Mouse (Mus musculus): ENCODE results near the gene Tead2.
"Not testable (repeated sequence)": the region's sequence is repeated elsewhere in the genome, so short reads cannot be mapped to it uniquely, and the experiment has no call there.

Gene Tead2

GRCm38 (mm10) chr7:45215673-45216441, at the start of gene Tead2:
Gene Tead2 (plus strand): TSS chr7:45215753.
- no peak for DNase-seq (ENCODE audit: low spot score)

- no peak for DNase-seq (ENCODE audit: low spot score)
Observed at GRCm38 (mm10) chr7:45166950-45167401, 48.6 kb upstream of the Tead2 start.

- no peak for DNase-seq (ENCODE audit: low spot score)
Observed at GRCm38 (mm10) chr7:45167761-45168445, 47.6 kb upstream of the Tead2 start.

- DNase-seq (ENCODE audit: low spot score) = no peak
Observed at GRCm38 (mm10) chr7:45168656-45169055, 46.9 kb upstream of the Tead2 start.

- DNase-seq (ENCODE audit: low spot score) = no peak
Observed at GRCm38 (mm10) chr7:45169495-45169894, 46.1 kb upstream of the Tead2 start.

- no peak for DNase-seq (ENCODE audit: low spot score)
Observed at GRCm38 (mm10) chr7:45172974-45173373, 42.6 kb upstream of the Tead2 start.

GRCm38 (mm10) chr7:45173772-45174171, 41.8 kb upstream of the Tead2 start:
- DNase-seq (ENCODE audit: low spot score) = not testable (repeated sequence)

GRCm38 (mm10) chr7:45174567-45175280, 40.8 kb upstream of the Tead2 start:
- DNase-seq (ENCODE audit: low spot score) = peak; percentile 77

- DNase-seq (ENCODE audit: low spot score) = no peak
Observed at GRCm38 (mm10) chr7:45175398-45175797, 40.2 kb upstream of the Tead2 start.

- DNase-seq (ENCODE audit: low spot score) = no peak
Observed at GRCm38 (mm10) chr7:45175929-45176328, 39.6 kb upstream of the Tead2 start.

GRCm38 (mm10) chr7:45176356-45176755, 39.2 kb upstream of the Tead2 start:
- DNase-seq (ENCODE audit: low spot score) = no peak

GRCm38 (mm10) chr7:45178550-45178949, 37.0 kb upstream of the Tead2 start:
- no peak for DNase-seq (ENCODE audit: low spot score)

- no peak for DNase-seq (ENCODE audit: low spot score)
Observed at GRCm38 (mm10) chr7:45179469-45179868, 36.1 kb upstream of the Tead2 start, which contains the start of gene Gfy. Gene Gfy (minus strand): TSS chr7:45179569.

- DNase-seq (ENCODE audit: low spot score) = no peak
Observed at GRCm38 (mm10) chr7:45180896-45181477, 34.6 kb upstream of the Tead2 start, which contains the start of gene Pth2. Gene Pth2 (plus strand): TSS chr7:45180995.

- peak; percentile 69 for DNase-seq (ENCODE audit: low spot score)
Observed at GRCm38 (mm10) chr7:45181540-45181939, 34.0 kb upstream of the Tead2 start.

GRCm38 (mm10) chr7:45182199-45182601, 33.4 kb upstream of the Tead2 start:
- peak; percentile 91 for DNase-seq (ENCODE audit: low spot score)

GRCm38 (mm10) chr7:45182606-45183005, 32.9 kb upstream of the Tead2 start:
- DNase-seq (ENCODE audit: low spot score) = no peak

GRCm38 (mm10) chr7:45183672-45184071, 31.9 kb upstream of the Tead2 start:
- DNase-seq (ENCODE audit: low spot score) = no peak

- DNase-seq (ENCODE audit: low spot score) = no peak
Observed at GRCm38 (mm10) chr7:45185921-45186320, 29.6 kb upstream of the Tead2 start.

GRCm38 (mm10) chr7:45189600-45189999, 26.0 kb upstream of the Tead2 start:
- DNase-seq (ENCODE audit: low spot score) = no peak

GRCm38 (mm10) chr7:45190186-45190585, 25.4 kb upstream of the Tead2 start:
- no peak for DNase-seq (ENCODE audit: low spot score)

- no peak for DNase-seq (ENCODE audit: low spot score)
Observed at GRCm38 (mm10) chr7:45191161-45191560, 24.4 kb upstream of the Tead2 start.
